Mouse (Mus musculus): ENCODE results near the gene Magt1. TPM values are rescaled to one million over a fixed set of nuclear protein-coding genes. Genes with fewer than 3 reads are reported as not detected.

Gene Magt1
- 47.4 and 50.8 TPM in 2 replicates for polyA plus RNA-seq (2015; fragmentation: Nextera tagmentation; extraction: Ambion mirVana)

DNA sequence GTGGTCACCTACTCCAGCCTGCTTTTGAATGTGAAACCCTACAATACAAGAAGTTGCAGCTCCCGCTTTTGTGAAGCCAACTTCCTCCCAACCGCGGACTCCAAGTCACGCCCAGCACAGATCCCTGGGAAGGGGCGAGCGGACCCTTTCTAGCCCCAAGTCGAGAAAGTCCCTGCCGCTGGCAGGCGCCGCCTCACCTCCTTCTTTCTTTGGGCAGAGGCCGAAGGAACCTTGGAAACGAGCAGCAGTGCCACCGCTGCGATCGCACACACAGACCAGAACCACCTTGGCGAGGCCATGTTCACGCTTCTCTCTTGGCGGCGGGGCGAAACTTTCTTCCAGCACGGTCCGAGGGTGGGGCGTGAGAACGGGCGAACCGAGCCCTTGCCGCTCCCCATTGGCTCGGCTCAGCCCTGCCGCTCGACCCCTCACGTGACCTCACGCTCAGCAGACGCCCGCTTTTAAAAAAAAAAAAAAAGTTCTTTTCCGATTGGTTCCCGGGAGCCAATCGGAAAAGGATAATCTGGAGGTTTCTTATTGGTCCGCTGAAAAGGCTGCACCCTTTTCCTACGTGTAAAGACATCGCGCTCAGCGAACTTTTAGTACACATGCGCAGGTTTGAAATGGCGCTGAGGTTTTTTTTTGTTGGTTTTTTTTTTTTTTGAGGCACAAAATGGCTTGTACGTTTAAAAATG, at the start of gene Magt1:
Magt1 (minus strand) TSS at position 442 of the 695 bp plus-strand sequence.
- 19% methylated on average over 45 of the region's 45 CpGs for WGBS
- peak; percentile 96 for ATAC-seq (replicated peaks; ENCODE audit: low FRiP score, low read depth)
- Histone ChIP-seq H3K36me3 (ENCODE audit: insufficient read depth, low read length) (no peaks in the 10 kb centered on the region), H3K4me3 (replicated peaks; ENCODE audit: low read depth, low read length) (peak within 1 kb of the TSS; percentile 55), H3K27me3 (ENCODE audit: insufficient read depth, low read length) (no peaks in the 10 kb centered on the region), H3K9ac (ENCODE audit: low read depth, low read length) (peak within 1 kb of the TSS; percentile 63), H3K9me3 (replicated peaks; ENCODE audit: low read length) (no peaks in the 10 kb centered on the region), H3K4me2 (ENCODE audit: low read length) (peak within 1 kb of the TSS; percentile 55), H3K4me1 (replicated peaks; ENCODE audit: insufficient read depth, low read length) (no peaks in the 10 kb centered on the region), H3K27ac (peak within 1 kb of the TSS; percentile 90)
- TF ChIP-seq CTCF (IDR thresholded peaks at IDR 0.05; ENCODE audit: low read depth): no peak
- peak; percentile 93 for DNase-seq (ENCODE audit: low spot score)

- peak; percentile 65; the same call in 1 of the 2 replicates for ATAC-seq (replicated peaks; ENCODE audit: low FRiP score, low read depth)
- TF ChIP-seq CTCF (IDR thresholded peaks at IDR 0.05; ENCODE audit: low read depth): no peak
- H3K27me3 ChIP-seq (ENCODE audit: insufficient read depth, low read length): no peaks in the 10 kb centered on the region
- no peak overlapping the region for H3K4me2 ChIP-seq (ENCODE audit: low read length)
- WGBS: 29% methylated on average over 1 of the region's 1 CpGs
- no peak overlapping the region for H3K4me3 ChIP-seq (replicated peaks; ENCODE audit: low read depth, low read length)
- no peaks in the 10 kb centered on the region for H3K36me3 ChIP-seq (ENCODE audit: insufficient read depth, low read length)
- DNase-seq (ENCODE audit: low spot score): peak; percentile 78
- no peak overlapping the region for H3K9ac ChIP-seq (ENCODE audit: low read depth, low read length)
- no peaks in the 10 kb centered on the region for H3K4me1 ChIP-seq (replicated peaks; ENCODE audit: insufficient read depth, low read length)
- no peaks in the 10 kb centered on the region for H3K9me3 ChIP-seq (replicated peaks; ENCODE audit: low read length)
- 0 out of 2 replicates have a peak overlapping the region, but pooled peaks have one; percentile 42 for H3K27ac ChIP-seq
These were observed 36.5 kb upstream of the Magt1 start for GRCm38 (mm10) chrX:106048191-106048590.

GRCm38 (mm10) chrX:106045928-106046327, 34.2 kb upstream of the Magt1 start:
- H3K9ac ChIP-seq (ENCODE audit: low read depth, low read length): no peak overlapping the region
- ATAC-seq (replicated peaks; ENCODE audit: low FRiP score, low read depth): no peak
- no peak overlapping the region for H3K4me3 ChIP-seq (replicated peaks; ENCODE audit: low read depth, low read length)
- H3K36me3 ChIP-seq (ENCODE audit: insufficient read depth, low read length): no peaks in the 10 kb centered on the region
- WGBS: 45% methylated on average over 9 of the region's 9 CpGs
- no peak for TF ChIP-seq CTCF (IDR thresholded peaks at IDR 0.05; ENCODE audit: low read depth)
- H3K27ac ChIP-seq: peak overlapping the region; percentile 54; the same call in 1 of the 2 replicates
- no peak for DNase-seq (ENCODE audit: low spot score)
- no peaks in the 10 kb centered on the region for H3K27me3 ChIP-seq (ENCODE audit: insufficient read depth, low read length)
- peak overlapping the region; percentile 21; the same call in 1 of the 2 replicates for H3K4me2 ChIP-seq (ENCODE audit: low read length)
- no peaks in the 10 kb centered on the region for H3K9me3 ChIP-seq (replicated peaks; ENCODE audit: low read length)
- no peaks in the 10 kb centered on the region for H3K4me1 ChIP-seq (replicated peaks; ENCODE audit: insufficient read depth, low read length)

DNA sequence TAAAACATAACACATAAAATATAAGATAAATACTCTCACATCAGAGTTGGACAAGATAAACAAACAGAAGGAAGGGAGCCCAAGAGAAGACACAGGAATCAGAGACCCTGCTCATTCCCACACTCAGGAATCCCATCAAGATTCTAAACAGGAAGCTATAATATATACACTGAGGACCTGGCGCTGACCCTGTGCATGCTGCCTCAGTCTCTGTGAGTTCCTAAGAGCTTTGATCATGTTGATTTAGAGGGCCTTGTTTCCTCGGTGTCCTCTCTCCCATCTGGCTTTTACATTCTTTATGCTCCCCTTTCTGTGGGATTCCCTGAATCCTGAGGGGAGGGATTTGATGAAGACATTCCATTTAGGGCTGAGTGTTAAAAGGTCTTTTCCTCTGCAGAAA, 33.7 kb upstream of the Magt1 start:
- Histone ChIP-seq H3K27me3 (ENCODE audit: insufficient read depth, low read length) (no peaks in the 10 kb centered on the region), H3K27ac (peak overlapping the region; percentile 54), H3K9ac (ENCODE audit: low read depth, low read length) (no peak overlapping the region), H3K4me2 (ENCODE audit: low read length) (no peak overlapping the region), H3K36me3 (ENCODE audit: insufficient read depth, low read length) (no peaks in the 10 kb centered on the region), H3K4me3 (replicated peaks; ENCODE audit: low read depth, low read length) (no peak overlapping the region), H3K4me1 (replicated peaks; ENCODE audit: insufficient read depth, low read length) (no peaks in the 10 kb centered on the region), H3K9me3 (replicated peaks; ENCODE audit: low read length) (no peaks in the 10 kb centered on the region)
- ATAC-seq (replicated peaks; ENCODE audit: low FRiP score, low read depth) (peak; percentile 68), DNase-seq (ENCODE audit: low spot score) (peak; percentile 80)
- no peak for TF ChIP-seq CTCF (IDR thresholded peaks at IDR 0.05; ENCODE audit: low read depth)
- WGBS: 47% methylated on average over 2 of the region's 2 CpGs

DNA sequence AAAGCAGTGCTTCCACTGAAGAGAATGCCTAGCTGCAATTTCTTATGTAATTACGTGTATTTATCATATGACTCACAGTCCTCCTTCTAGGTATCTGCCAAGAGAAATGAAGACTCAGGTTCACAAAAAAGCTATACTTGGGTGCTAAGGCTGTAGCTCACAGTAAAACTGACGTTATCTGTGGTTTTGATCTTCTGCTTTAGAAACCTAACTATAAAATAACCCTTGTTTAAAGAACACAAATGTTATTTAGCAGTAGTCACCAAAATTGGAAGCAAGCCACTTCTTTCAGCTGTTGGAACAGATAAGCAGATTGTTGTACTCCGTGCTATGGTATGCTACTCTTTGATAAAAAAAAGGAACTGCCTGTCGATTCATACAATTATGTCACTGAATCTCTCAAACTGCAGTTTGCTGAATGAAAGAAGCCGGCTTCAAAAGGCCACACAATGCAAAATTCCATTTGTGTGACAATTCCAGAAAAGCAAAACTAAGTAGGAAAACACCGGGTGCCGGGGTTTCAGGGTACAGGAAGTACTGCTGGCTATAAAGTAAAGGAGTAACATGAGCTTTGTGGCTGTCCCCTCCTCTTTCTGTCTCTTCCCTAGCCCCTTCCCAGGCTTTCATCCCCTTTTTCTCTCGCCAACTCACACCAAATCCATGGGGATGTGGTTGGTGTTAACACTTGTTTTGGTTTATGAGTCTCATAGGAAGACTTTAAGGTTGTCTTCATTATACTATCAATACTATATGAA, 32.3 kb upstream of the Magt1 start:
- Histone ChIP-seq H3K9ac (ENCODE audit: low read depth, low read length) (no peak overlapping the region), H3K4me2 (ENCODE audit: low read length) (peak overlapping the region; percentile 1; the same call in 1 of the 2 replicates)
- WGBS: 50% methylated on average over 8 of the region's 8 CpGs

DNA sequence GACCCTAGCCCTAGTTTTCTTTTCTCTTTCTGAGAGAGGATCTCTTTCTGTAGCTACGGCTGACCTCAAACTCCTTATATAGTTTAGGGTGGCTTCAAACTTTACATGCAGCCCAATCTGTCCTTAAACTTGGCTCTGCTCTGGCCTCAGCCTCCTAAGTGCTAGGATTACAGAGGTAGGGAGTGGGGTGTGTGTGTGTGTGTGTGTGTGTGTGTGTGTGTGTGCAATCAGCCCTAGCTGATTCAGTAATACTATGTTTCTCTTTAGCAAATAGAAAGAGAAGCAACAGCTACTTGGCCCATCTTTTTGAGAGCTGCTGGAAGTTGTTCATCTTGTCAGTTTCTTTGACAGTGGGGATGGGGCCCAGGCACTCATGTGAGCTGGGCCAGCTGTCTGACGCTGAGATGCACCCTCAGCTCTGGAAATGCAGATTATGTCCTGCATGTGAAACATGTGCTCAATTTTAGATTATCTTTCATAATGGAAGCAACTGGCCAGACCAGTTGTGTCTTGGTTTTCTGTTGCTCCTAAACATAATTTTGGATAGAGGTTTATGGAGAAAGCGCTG, 25.6 kb upstream of the Magt1 start:
- no peak for TF ChIP-seq CTCF (IDR thresholded peaks at IDR 0.05; ENCODE audit: low read depth)
- ATAC-seq (replicated peaks; ENCODE audit: low FRiP score, low read depth) (no peak), DNase-seq (ENCODE audit: low spot score) (peak; percentile 31)
- H3K9ac ChIP-seq (ENCODE audit: low read depth, low read length): no peak overlapping the region
- H3K4me2 ChIP-seq (ENCODE audit: low read length): no peak overlapping the region
- H3K27ac ChIP-seq: no peak overlapping the region
- no peaks in the 10 kb centered on the region for H3K9me3 ChIP-seq (replicated peaks; ENCODE audit: low read length)
- 69% methylated on average over 3 of the region's 3 CpGs for WGBS
- H3K4me1 ChIP-seq (replicated peaks; ENCODE audit: insufficient read depth, low read length): no peaks in the 10 kb centered on the region
- no peak overlapping the region for H3K4me3 ChIP-seq (replicated peaks; ENCODE audit: low read depth, low read length)
- no peaks in the 10 kb centered on the region for H3K27me3 ChIP-seq (ENCODE audit: insufficient read depth, low read length)
- H3K36me3 ChIP-seq (ENCODE audit: insufficient read depth, low read length): no peaks in the 10 kb centered on the region

More for the DNA sequence above, 32.3 kb upstream of the Magt1 start:
- Histone ChIP-seq H3K4me1 (replicated peaks; ENCODE audit: insufficient read depth, low read length) (no peaks in the 10 kb centered on the region), H3K9me3 (replicated peaks; ENCODE audit: low read length) (no peaks in the 10 kb centered on the region), H3K27me3 (ENCODE audit: insufficient read depth, low read length) (no peaks in the 10 kb centered on the region), H3K4me3 (replicated peaks; ENCODE audit: low read depth, low read length) (no peak overlapping the region), H3K36me3 (ENCODE audit: insufficient read depth, low read length) (no peaks in the 10 kb centered on the region), H3K27ac (peak overlapping the region; percentile 54; the same call in 1 of the 2 replicates)
- no peak for TF ChIP-seq CTCF (IDR thresholded peaks at IDR 0.05; ENCODE audit: low read depth)
- ATAC-seq (replicated peaks; ENCODE audit: low FRiP score, low read depth): no peak
- DNase-seq (ENCODE audit: low spot score): peak; percentile 66

All from kidney, postnatal 0 days (tissue).